Mouse (Mus musculus): ENCODE measurements around the gene Rgs16.

The Rgs16 gene

GRCm38 (mm10) chr1:153721565-153722310 is 18.4 kb upstream of the Rgs16 start:
- no peak for DNase-seq

DNA sequence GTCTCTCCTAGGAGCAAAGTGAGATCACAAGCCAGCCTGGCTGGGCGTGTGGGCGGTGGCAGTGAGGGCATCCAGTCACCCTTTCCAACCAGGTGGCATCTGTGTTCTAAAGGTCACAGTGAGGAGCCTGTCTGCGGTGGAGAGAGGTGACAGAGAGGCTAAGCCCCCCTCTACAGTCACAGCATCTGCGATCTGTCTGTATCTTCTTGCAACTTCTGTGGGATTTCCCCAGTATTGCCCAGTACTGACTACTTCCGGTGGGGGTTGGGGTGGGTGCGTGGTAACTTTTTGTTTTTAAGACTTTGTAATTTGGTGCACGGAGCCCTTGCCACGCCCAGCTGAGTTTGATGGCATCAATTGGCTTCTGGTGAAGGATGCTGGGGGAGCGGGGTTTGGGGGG is 16.7 kb upstream of the Rgs16 start:
- no peak for DNase-seq

- DNase-seq: no peak
Measured at GRCm38 (mm10) chr1:153726636-153727035, 13.5 kb upstream of the Rgs16 start.

DNA sequence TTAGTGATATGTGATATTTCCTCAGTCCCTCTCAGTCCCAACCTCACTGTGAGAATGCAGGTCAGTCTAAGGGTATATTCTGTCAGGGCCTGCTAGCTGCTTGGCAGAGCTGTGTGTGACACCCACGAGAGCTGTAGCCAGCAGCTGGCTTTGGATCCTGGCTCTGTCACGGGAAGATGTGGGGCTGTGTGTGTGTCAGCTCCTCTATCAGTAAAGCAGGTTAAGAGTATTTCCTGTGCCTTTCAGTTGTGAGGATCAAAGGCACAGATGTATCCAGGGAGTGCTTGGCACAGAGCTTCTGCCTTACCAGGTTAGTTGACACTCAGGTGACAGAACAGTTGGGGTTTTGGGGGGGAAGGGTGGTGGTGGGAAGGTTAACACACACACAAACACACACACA is 10.3 kb upstream of the Rgs16 start:
- DNase-seq: no peak

DNA sequence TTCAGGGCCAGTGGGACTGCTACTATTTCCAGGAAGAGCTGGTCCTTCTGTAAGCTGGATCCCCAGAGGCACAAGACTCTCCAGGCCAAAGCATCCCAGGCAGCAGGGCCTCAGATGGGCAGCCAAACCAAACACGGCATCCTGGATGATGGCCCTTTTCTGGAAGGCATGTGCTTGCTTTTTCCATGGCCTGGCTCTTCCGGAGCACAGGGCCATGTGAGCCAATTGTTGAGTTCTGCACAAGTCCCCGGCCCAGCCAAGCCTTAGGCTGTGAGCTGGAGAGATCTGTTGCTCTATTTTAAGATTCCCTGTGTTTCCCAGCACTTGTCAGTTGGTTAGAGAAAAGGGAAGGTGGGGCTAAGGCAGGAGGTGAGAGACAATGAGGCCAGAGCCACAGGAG is 9.5 kb upstream of the Rgs16 start:
- DNase-seq: peak; percentile 71

DNA sequence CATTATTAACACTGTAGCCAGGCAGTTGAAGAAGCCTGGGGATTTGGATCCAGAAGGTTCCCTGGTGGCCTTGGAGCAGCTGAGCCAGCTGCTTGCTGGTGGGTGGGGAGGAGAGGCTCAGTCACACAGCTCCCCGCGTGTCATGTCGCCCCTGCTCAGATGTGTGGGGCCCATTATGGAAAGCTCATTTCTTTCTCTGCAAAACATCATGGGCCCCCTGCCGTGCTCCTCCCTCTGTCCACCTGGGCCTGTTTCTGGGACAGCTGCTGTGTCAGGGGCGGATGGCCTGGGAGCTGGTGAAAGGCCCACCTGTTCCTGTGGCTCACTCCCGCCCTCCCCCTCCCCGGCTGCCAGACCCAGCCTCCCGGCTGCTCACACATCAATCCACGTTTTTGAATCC is 7.0 kb upstream of the Rgs16 start:
- DNase-seq: no peak

GRCm38 (mm10) chr1:153734866-153735265 is 5.3 kb upstream of the Rgs16 start:
- no peak for DNase-seq

DNA sequence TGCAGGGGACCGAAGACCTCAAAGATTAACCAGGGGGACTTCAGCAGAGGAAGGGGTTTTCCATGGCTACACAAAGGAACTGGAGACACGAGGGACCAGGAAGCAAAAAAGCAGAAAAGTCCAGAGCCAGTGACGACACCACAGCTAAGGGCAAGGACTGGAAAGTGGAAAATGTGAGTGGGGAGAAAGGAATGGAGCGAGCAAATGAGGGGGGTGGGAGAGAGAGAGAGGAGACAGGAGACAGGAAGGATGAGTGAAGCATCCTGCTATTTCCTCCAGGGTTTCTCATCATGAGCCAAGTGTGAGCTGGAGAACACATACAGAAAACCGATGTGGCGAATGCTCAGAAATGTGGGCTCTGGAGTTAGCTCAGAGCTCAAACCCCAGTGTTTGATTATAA is 4.1 kb upstream of the Rgs16 start:
- DNase-seq: no peak

GRCm38 (mm10) chr1:153737101-153738085 is 2.8 kb upstream of the Rgs16 start:
- no peak for DNase-seq

DNA sequence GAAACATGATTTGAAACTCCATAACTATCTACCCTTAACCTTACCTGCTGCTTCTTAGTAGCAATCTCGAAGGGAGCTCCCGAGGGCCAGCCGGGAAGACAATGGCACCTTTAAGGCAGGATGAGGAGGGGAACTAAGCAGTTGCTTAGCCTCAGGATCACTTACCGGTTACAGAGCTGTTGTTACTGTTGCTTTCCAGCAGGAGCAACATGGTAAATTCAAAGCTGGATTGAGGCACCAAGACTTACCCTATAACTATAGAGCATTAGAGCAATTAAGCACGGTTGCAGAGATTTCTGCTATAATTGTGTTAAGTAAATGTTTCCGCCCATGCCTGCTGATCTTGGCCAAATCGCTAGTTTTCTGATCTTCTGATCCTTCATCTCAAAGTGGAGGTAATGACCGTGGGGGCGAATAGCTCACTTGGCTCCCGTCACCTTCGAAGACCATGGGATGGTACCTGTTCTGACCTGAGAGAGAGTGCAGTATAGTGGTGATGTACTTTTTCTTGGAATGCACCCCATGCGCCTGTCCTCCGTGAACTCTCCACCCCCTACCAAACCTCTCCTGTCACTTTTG is 623 bp upstream of the Rgs16 start:
- DNase-seq: no peak

DNA sequence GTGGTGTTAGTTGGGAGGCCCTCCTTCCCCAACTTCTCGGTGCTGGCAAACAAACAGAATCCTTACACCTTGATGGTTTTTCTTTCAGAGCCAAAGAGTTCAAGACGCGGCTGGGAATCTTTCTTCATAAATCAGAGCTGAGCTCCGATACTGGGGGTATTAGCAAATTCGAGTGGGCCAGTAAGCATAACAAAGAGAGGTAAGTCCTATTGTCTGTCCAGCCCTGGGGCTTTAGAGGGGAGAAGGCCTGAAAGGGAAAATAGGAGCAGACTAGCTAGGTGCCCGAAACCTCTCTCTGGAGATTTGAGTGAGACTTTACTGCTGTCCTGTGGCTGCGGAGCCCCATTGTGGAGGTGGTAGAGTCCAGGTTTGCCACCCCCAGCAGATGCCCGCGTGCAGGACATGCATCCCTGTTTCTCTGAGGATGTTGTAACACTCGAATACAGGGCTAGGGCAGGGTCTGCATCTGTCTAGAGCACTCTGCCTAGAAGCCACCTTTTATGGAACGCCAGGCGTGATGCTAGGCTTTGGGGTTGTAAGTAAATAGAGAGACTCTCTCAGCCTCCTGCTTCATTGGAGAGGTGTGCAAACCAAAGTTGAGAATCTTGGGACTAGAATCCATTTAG is 739 bp downstream of the Rgs16 start:
- peak; percentile 10 for DNase-seq

DNA sequence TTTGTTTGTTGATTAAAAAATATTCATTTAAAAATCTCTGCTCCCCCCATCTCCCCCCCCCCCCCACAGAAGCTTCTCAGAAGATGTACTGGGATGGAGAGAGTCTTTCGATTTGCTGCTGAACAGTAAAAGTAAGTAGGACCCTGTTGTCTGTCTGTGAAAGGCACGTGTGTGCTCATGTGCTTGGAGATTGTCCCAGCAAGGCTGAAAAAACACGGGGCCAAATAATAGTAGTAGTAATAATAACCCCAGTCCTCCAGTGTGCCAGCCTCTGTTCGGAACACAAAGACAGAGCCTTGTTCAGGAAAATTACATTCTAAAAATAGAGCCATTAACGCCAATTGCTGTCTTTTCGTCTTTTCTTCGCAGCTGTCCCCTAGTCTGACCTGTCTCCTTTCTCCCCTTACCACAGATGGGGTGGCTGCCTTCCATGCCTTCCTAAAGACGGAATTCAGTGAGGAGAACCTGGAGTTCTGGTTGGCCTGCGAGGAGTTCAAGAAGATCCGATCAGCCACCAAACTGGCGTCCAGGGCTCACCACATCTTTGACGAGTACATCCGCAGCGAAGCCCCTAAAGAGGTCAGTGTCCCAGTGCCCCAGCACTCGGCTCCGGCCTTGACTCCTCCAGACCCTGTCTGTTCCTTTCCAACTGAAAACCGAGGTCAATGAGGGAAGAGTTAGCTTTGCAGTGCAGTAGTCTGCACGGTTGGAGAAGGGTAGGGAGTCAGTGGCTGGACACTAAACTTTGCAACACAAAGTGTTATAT is 1.6 kb downstream of the Rgs16 start:
- peak; percentile 24 for DNase-seq

- DNase-seq: peak; percentile 93
Measured at GRCm38 (mm10) chr1:153742374-153743155, 2.4 kb downstream of the Rgs16 start.

GRCm38 (mm10) chr1:153746119-153746670 is 6.0 kb downstream of the Rgs16 start:
- no peak for DNase-seq

DNA sequence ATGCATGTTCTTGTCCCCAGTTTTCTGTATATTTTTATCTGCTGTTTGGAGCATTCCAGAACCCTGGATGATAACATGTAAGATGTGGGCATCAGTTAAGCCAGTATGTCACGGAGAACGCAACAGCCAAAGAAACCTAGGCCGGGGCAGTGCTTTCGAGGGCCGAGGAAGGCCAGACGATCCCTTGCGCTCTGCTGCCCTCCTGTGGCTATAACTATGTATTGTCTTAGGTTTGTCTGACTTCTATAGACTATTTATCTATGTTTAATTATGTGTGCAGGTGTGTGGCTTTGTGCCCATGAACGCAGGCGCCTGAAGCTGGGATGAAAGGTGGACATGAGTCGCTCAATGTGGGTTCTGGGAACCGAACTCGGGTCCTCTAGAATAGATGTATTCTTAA is 6.6 kb downstream of the Rgs16 start:
- DNase-seq: peak; percentile 88

DNA sequence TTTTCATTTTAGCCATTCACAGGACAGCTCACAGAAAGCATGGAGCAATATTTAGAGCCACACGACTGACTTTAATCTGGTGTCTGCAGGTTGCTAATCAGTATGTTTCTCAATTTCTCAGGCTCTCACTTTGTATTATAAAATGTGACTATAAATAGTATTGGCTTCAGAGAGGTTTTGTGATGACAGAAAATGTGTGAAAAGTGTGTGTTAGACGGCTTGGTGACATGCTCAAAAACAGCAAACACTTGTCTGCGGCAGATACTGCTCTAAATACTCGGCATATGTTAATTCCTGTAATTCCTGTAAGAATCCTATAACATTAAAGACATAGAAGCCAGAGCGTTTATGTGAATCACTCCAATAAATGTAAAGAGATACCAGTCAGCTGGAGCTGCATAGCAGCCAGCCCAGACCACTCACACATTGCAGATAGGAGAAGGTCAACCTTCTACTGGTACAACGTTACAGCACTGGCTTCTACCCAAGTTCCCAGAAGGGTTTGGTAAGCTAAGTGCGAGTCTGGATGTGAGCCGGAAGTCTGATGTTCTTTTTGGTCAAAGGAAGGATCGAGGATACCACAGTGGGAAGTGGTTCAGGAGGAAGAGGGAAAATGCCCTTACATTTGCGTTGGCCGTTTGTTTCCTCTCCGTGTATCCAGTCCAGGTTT is 7.8 kb downstream of the Rgs16 start:
- DNase-seq: no peak

DNA sequence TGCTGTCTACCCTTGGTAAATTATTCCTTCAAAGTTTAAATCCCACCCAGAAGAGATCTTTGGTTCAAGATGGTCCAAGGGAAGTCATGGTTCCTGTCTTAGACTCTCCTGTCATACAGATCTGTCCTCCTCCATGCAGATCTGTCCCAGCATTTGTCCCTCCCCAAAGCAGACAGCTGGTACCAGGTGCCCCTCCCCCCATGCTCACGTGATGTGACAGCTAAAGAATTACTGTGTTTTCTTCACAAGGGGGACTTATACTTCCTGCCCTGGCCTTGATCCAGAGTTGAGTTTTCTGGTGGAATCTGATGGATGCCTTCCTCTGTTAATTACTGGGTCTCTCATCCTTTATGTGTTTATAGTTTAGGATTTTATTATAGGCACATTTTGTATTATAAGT is 8.4 kb downstream of the Rgs16 start:
- peak; percentile 87 for DNase-seq

DNA sequence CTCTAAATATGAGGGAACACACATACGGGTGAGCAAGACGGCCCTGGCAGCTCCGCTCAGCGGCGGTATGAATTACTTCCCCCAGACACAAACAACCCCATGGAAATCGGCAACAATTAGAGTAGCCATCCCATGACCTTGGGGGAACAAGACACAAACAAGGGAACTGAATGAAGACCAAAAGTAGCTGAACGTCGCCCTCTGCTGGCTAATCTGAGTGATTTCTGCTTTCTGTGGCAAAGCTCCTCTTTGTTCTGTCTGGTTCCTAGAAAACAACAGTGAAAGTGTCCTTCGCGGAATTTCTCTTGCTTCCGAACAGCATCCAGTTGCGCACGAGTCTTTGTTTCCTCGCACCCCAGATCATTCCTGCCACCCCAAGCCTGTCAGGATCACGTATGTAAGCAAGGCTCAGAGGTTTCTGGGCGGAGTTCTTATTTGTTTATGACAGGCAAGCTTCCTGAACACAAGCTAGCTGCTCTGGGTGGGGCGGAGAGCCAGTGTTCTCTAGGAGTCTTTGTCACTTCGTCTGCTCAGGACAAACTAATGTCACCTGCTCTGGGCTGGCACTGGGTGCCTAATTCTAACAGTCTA is 9.2 kb downstream of the Rgs16 start, which contains the start of gene Rnasel:
Gene Rnasel, plus strand, starts transcription at position 216 of the 591 bp plus-strand sequence.
- DNase-seq: peak; percentile 82

DNA sequence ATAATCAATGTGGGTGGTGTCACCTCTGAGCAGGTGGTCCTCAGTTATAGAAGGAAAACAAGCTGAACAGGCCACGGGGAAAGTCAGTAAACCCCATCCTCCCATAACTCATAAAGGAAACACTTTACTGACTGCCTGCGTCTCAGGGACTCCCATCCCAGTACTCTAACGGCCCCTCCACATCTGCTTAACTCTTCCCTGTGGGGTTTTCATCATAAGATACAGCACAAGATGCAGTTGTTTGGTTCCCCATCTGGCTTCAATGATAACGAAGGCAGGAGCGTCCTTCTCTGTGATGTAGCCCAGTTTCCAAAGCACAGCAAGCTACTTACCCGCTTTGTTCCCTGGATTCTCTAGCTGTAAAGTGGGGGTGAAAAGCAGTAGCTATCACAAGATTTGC is 9.9 kb downstream of the Rgs16 start:
- DNase-seq: no peak

DNA sequence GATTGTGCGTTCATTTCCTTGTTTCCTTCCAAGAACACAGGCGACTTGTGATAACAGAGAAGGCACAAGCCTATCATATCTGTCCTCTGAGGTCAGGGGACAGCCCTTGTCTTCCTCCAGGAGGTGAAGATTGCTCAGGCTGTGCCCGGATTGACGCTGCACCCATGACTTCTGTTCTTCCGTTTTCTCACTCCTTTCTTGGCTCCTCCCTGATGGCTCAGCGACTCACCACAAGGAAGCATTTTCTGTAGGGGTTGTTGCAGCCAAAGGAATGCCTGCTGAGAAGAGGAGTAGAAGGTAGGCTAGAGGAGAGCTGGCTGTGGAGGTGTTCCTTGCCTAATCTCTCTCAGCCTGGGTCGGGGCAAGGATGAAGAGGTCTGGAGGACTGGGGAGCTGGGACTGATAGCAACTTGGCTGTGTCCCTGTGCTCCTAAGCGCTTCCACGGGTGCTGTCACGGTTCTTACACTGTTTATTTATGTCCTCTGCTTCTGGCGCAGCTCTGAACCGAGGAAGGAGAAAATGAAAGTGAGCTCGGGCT is 11.7 kb downstream of the Rgs16 start:
- peak; percentile 57 for DNase-seq
